Mouse (Mus musculus) intestine, embryonic 14.5 days (tissue): ENCODE results near the gene Nup210. TPM values are rescaled to one million over a fixed set of nuclear protein-coding genes. Genes with fewer than 3 reads are reported as not detected.
A peak's percentile ranks its signal among the peaks of the same experiment; 100 is the strongest.

ENCODE experiments used
- ATAC-seq: fragments of 200-750 bp; cut with Nextera tagmentation; replicated peaks from 2 replicates; pipeline ENCODE4 v1.8.0; 2017; ENCODE audit warnings: low read depth, moderate number of reproducible peaks, moderate TSS enrichment, moderate library complexity; ENCODE audit not compliant: low FRiP score, low TSS enrichment
- DNase-seq: peaks from one replicate; pipeline ENCODE4 v3.0.0-alpha.2; 2018; ENCODE audit warnings: low spot score
- H3K27ac ChIP-seq: fragments of 300-500 bp; sonication (generic); 2 replicates; pipeline ENCODE4 v1.5.1; 2014; ENCODE audit warnings: low read depth, mild to moderate bottlenecking, control low read depth
- H3K27me3 ChIP-seq: fragments of 300-500 bp; sonication (generic); replicated peaks from 2 replicates; pipeline ENCODE4 v1.6.1; 2014; ENCODE audit warnings: low read length, control low read depth; ENCODE audit not compliant: control insufficient read depth, insufficient read depth
- H3K36me3 ChIP-seq: fragments of 300-500 bp; sonication (generic); 2 replicates; pipeline ENCODE4 v1.6.1; 2014; ENCODE audit warnings: low read length, control low read depth; ENCODE audit not compliant: control insufficient read depth, insufficient read depth
- H3K4me1 ChIP-seq: fragments of 300-500 bp; sonication (generic); replicated peaks from 2 replicates; pipeline ENCODE4 v1.6.1; 2014; ENCODE audit warnings: low read length, control low read depth, mixed read lengths; ENCODE audit not compliant: control insufficient read depth, insufficient read depth
- H3K4me2 ChIP-seq: fragments of 300-500 bp; sonication (generic); 2 replicates; pipeline ENCODE4 v1.6.1; 2014; ENCODE audit warnings: low read length
- H3K4me3 ChIP-seq: fragments of 300-500 bp; sonication (generic); 2 replicates; pipeline ENCODE4 v1.5.1; 2014; ENCODE audit warnings: low read depth, low read length, control low read depth, mixed read lengths
- H3K9ac ChIP-seq: fragments of 300-500 bp; sonication (generic); 2 replicates; pipeline ENCODE4 v1.6.1; 2014; ENCODE audit warnings: mild to moderate bottlenecking, low read length
- H3K9me3 ChIP-seq: fragments of 300-500 bp; sonication (generic); 2 replicates; pipeline ENCODE4 v1.6.1; 2016; ENCODE audit warnings: low read length, control low read depth; ENCODE audit not compliant: control insufficient read depth
- WGBS: fragments of 180-500 bp; shearing (Covaris S2); extraction: QIAGEN DNeasy Blood & Tissue Kit; methylation state at CpG from one replicate; pipeline ENCODE4 v1.1.7; 2014; 5-methylcytosine and 5-hydroxymethylcytosine counted together
- polyA plus RNA-seq: library from polyadenylated mRNA; unstranded; fragments of >200 nt; fragmentation: Nextera tagmentation; extraction: Ambion mirVana; gene quantifications from 2 replicates; pipeline ENCODE4 v1.2.1, GENCODE M21; 2014

The Nup210 gene
- polyA plus RNA-seq, 1 experiment from 2014 or later: 24.7 TPM

- Histone ChIP-seq H3K9me3 (no peaks in the 10 kb centered on the region), H3K27me3 (no peaks in the 10 kb centered on the region), H3K27ac (no peak overlapping the region), H3K4me1 (no peaks in the 10 kb centered on the region), H3K36me3 (no peaks in the 10 kb centered on the region), H3K9ac (no peak overlapping the region), H3K4me3 (no peak overlapping the region), H3K4me2 (no peak overlapping the region)
- no peak for DNase-seq
- 73% methylated on average over 3 of the region's 3 CpGs for WGBS
- no peak for ATAC-seq
These were observed 104.2 kb downstream of the Nup210 start for GRCm38 (mm10) chr6:91012458-91012857.

GRCm38 (mm10) chr6:91011568-91011967 lies 105.1 kb downstream of the Nup210 start:
- ATAC-seq (no peak), DNase-seq (no peak)
- H3K27me3 ChIP-seq: no peaks in the 10 kb centered on the region
- H3K27ac ChIP-seq: no peak overlapping the region
- H3K4me2 ChIP-seq: no peak overlapping the region
- H3K9me3 ChIP-seq: no peaks in the 10 kb centered on the region
- 65% methylated on average over 4 of the region's 4 CpGs for WGBS
- no peaks in the 10 kb centered on the region for H3K4me1 ChIP-seq
- no peak overlapping the region for H3K9ac ChIP-seq
- H3K4me3 ChIP-seq: no peak overlapping the region
- no peaks in the 10 kb centered on the region for H3K36me3 ChIP-seq

- WGBS: 92% methylated on average over 3 of the region's 3 CpGs
- H3K4me1 ChIP-seq: no peaks in the 10 kb centered on the region
- no peaks in the 10 kb centered on the region for H3K9me3 ChIP-seq
- no peak overlapping the region for H3K27ac ChIP-seq
- no peak overlapping the region for H3K4me3 ChIP-seq
- no peaks in the 10 kb centered on the region for H3K36me3 ChIP-seq
- H3K4me2 ChIP-seq: no peak overlapping the region
- H3K9ac ChIP-seq: no peak overlapping the region
- no peaks in the 10 kb centered on the region for H3K27me3 ChIP-seq
- DNase-seq (no peak), ATAC-seq (no peak)
These were observed 108.3 kb downstream of the Nup210 start for GRCm38 (mm10) chr6:91008284-91008830.

- Histone ChIP-seq H3K9me3 (no peaks in the 10 kb centered on the region), H3K27me3 (no peaks in the 10 kb centered on the region), H3K27ac (no peak overlapping the region), H3K4me1 (no peaks in the 10 kb centered on the region), H3K4me2 (no peak overlapping the region), H3K36me3 (no peaks in the 10 kb centered on the region), H3K9ac (no peak overlapping the region), H3K4me3 (no peak overlapping the region)
- no peak for DNase-seq
- 64% methylated on average over 2 of the region's 2 CpGs for WGBS
- ATAC-seq: no peak
These were observed 109.4 kb downstream of the Nup210 start for GRCm38 (mm10) chr6:91007207-91007606.

GRCm38 (mm10) chr6:91004157-91004556 lies 112.5 kb downstream of the Nup210 start:
- H3K36me3 ChIP-seq: no peaks in the 10 kb centered on the region
- no peaks in the 10 kb centered on the region for H3K9me3 ChIP-seq
- 0 out of 2 replicates have a peak, but pooled peaks cover 4% of the 10 kb centered on the region for H3K4me1 ChIP-seq
- WGBS: 88% methylated on average over 2 of the region's 2 CpGs
- no peak overlapping the region for H3K9ac ChIP-seq
- no peak overlapping the region for H3K27ac ChIP-seq
- ATAC-seq (no peak), DNase-seq (no peak)
- no peak overlapping the region for H3K4me3 ChIP-seq
- H3K27me3 ChIP-seq: no peaks in the 10 kb centered on the region
- H3K4me2 ChIP-seq: no peak overlapping the region

GRCm38 (mm10) chr6:91003310-91003995 lies 113.2 kb downstream of the Nup210 start:
- no peak overlapping the region for H3K9ac ChIP-seq
- no peaks in the 10 kb centered on the region for H3K27me3 ChIP-seq
- 0 out of 2 replicates have a peak, but pooled peaks cover 4% of the 10 kb centered on the region for H3K4me1 ChIP-seq
- DNase-seq (no peak), ATAC-seq (0 out of 2 replicates have a peak, but pooled peaks have one; percentile 52)
- no peaks in the 10 kb centered on the region for H3K9me3 ChIP-seq
- no peak overlapping the region for H3K4me3 ChIP-seq
- 43% methylated on average over 3 of the region's 3 CpGs for WGBS
- no peak overlapping the region for H3K4me2 ChIP-seq
- no peak overlapping the region for H3K27ac ChIP-seq
- no peaks in the 10 kb centered on the region for H3K36me3 ChIP-seq

- WGBS: 44% methylated on average over 7 of the region's 7 CpGs
These were observed 115.1 kb downstream of the Nup210 start for GRCm38 (mm10) chr6:91001566-91001965.

GRCm38 (mm10) chr6:91000819-91001525 lies 115.7 kb downstream of the Nup210 start:
- H3K36me3 ChIP-seq: no peaks in the 10 kb centered on the region
- WGBS: 18% methylated on average over 15 of the region's 15 CpGs
- 0 out of 2 replicates have a peak, but pooled peaks cover 4% of the 10 kb centered on the region for H3K4me1 ChIP-seq
- H3K4me3 ChIP-seq: 0 out of 2 replicates have a peak overlapping the region, but pooled peaks have one; percentile 6
- H3K27ac ChIP-seq: no peak overlapping the region
- ATAC-seq: no peak; the same call in 1 of the 2 replicates
- H3K9ac ChIP-seq: no peak overlapping the region
- H3K4me2 ChIP-seq: peak overlapping the region; percentile 33
- no peaks in the 10 kb centered on the region for H3K27me3 ChIP-seq
- DNase-seq: peak; percentile 67
- no peaks in the 10 kb centered on the region for H3K9me3 ChIP-seq

More at GRCm38 (mm10) chr6:91001566-91001965, 115.1 kb downstream of the Nup210 start:
- Histone ChIP-seq H3K27ac (no peak overlapping the region), H3K4me2 (no peak overlapping the region), H3K36me3 (no peaks in the 10 kb centered on the region), H3K27me3 (no peaks in the 10 kb centered on the region), H3K4me1 (0 out of 2 replicates have a peak, but pooled peaks cover 4% of the 10 kb centered on the region), H3K9me3 (no peaks in the 10 kb centered on the region), H3K4me3 (no peak overlapping the region), H3K9ac (no peak overlapping the region)
- DNase-seq (no peak), ATAC-seq (no peak; the same call in 1 of the 2 replicates)
